In the genomic region with DNA sequence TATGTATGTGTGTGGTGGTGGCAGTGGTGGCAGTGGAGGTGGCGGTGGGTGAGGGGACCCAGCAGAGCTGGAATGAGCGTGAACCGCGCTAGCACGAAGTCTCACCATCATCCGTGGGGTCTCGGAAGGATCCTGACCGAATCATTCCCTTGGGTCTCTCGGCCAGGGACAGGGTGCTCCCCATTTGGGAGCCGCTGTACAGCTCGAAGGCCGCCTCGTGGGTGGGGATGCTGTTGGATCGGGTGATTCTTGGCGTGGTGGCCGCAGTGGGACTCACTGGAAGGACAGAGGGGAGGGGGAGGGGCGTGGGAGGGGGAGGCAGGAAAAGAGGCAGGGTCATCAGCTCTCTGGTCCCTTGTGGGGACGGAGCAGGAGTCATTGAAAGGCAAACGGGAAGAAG, we compare ENCODE assay signal across 23 mouse cellular contexts. TPM values are rescaled to one million over a fixed set of nuclear protein-coding genes. Genes with fewer than 3 reads are reported as not detected.
A peak's percentile ranks its signal among the peaks of the same experiment; 100 is the strongest.
DNase-seq lines count a peak whose midpoint lies in the region; ATAC-seq and TF ChIP-seq lines count a peak whose summit lies in the region.
"Had no signal": no experiment of that assay in that cellular context is flagged by ENCODE, and none has a peak within 500 bp of the region (broad histone marks: within the 10 kb centered on the region; RNA-seq: fewer than 3 reads in every experiment).

No protein-coding gene starts in this region.

- peak; percentile 91 for DNase-seq in heart, adult 11 months
- DNase-seq in heart, adult 9 months (ENCODE audit: low spot score in 2 of 2), result no peak
- DNase-seq in midbrain, embryonic 11.5 days (ENCODE audit: low spot score, missing footprints), result peak; percentile 14
- DNase-seq in limb, embryonic 10.5 days (ENCODE audit: low spot score), result no peak
- DNase-seq in adipocyte (ENCODE audit: low spot score), result no peak
- no peak for DNase-seq in cerebellum, adult 8-10 months
- DNase-seq: adrenal gland, adult 2 months; adrenal gland, adult 8-10 months; adrenal gland, postnatal 10 days; adrenal gland, postnatal 14 days; adrenal gland, postnatal 25 days; adrenal gland, postnatal 36 days; B cell, adult 2 months; cerebellum, adult 11 months; cerebellum, adult 11-12 months; cerebellum, adult 18-20 months; cerebellum, adult 2 months had no signal

- no peaks in the 10 kb centered on the region for H3K4me1 ChIP-seq in midbrain, embryonic 11.5 days (ENCODE audit: control insufficient read depth, insufficient read depth, low read length)
- no peaks in the 10 kb centered on the region for H3K4me1 ChIP-seq in midbrain, embryonic 15.5 days
- peaks cover 60% of the 10 kb centered on the region for H3K4me1 ChIP-seq in E14TG2a.4 (replicated peaks; ENCODE audit: low read depth, low read length)
- peaks cover 12% of the 10 kb centered on the region; the same call in 1 of the 2 replicates for H3K4me1 ChIP-seq in limb, embryonic 10.5 days

- H3K4me2 ChIP-seq in midbrain, embryonic 11.5 days, result no peak overlapping the region
- H3K4me2 ChIP-seq in midbrain, embryonic 15.5 days, result no peak overlapping the region

- H3K9me3 ChIP-seq in midbrain, embryonic 11.5 days (ENCODE audit: control insufficient read depth, low read length), result no peaks in the 10 kb centered on the region
- H3K9me3 ChIP-seq in midbrain, embryonic 15.5 days, result no peaks in the 10 kb centered on the region
- no peaks in the 10 kb centered on the region for H3K9me3 ChIP-seq in E14TG2a.4 (ENCODE audit: low read length)
- no peaks in the 10 kb centered on the region for H3K9me3 ChIP-seq in limb, embryonic 10.5 days (replicated peaks)
- H3K9me3 ChIP-seq: G1E had no signal

- H3K9ac ChIP-seq in midbrain, embryonic 11.5 days (ENCODE audit: low read length), result no peak overlapping the region
- H3K9ac ChIP-seq in midbrain, embryonic 15.5 days, result no peak overlapping the region

- no peak for TF ChIP-seq CTCF in E14TG2a.4 (conservative IDR thresholded peaks at IDR 0.05; ENCODE audit: low read length)

- no peak overlapping the region for H3K4me3 ChIP-seq in midbrain, embryonic 11.5 days (ENCODE audit: low read depth, low read length)
- no peak overlapping the region for H3K4me3 ChIP-seq in midbrain, embryonic 15.5 days
- peak overlapping the region; percentile 43; the same call in 1 of the 2 replicates for H3K4me3 ChIP-seq in E14TG2a.4 (replicated peaks; ENCODE audit: low read length)
- H3K4me3 ChIP-seq in limb, embryonic 10.5 days, result no peak overlapping the region

- no peak for ATAC-seq in midbrain, embryonic 11.5 days (ENCODE audit: low FRiP score)
- no peak for ATAC-seq in midbrain, embryonic 15.5 days (replicated peaks)
- ATAC-seq: activated CD4-positive, CD25-positive, alpha-beta regulatory T cell, adult 4 months; CD4-positive, CD25-positive, alpha-beta regulatory T cell, adult 4 months had no signal

- 91% methylated on average over 19 of the region's 19 CpGs for WGBS in midbrain, embryonic 11.5 days
- WGBS in midbrain, embryonic 15.5 days, result 92% methylated on average over 19 of the region's 19 CpGs
- 94% methylated on average over 19 of the region's 19 CpGs for WGBS in limb, embryonic 10.5 days

- H3K27me3 ChIP-seq in midbrain, embryonic 11.5 days (ENCODE audit: control insufficient read depth, insufficient read depth, low read length), result no peaks in the 10 kb centered on the region
- no peaks in the 10 kb centered on the region for H3K27me3 ChIP-seq in midbrain, embryonic 15.5 days (replicated peaks)
- H3K27me3 ChIP-seq in E14TG2a.4 (ENCODE audit: insufficient read depth, low read length), result peaks cover 10% of the 10 kb centered on the region
- H3K27me3 ChIP-seq in limb, embryonic 10.5 days (ENCODE audit: low read depth, poor library complexity, severe bottlenecking), result no peaks in the 10 kb centered on the region
- H3K27me3 ChIP-seq: Patski had no signal

- H3K27ac ChIP-seq in midbrain, embryonic 11.5 days (ENCODE audit: low read depth, low read length), result no peak overlapping the region
- no peak overlapping the region for H3K27ac ChIP-seq in midbrain, embryonic 15.5 days
- peak overlapping the region; percentile 23; the same call in 1 of the 2 replicates for H3K27ac ChIP-seq in limb, embryonic 10.5 days

- H3K36me3 ChIP-seq in midbrain, embryonic 11.5 days (ENCODE audit: control insufficient read depth, insufficient read depth, low read length), result peaks cover 8% of the 10 kb centered on the region; the same call in 1 of the 2 replicates
- H3K36me3 ChIP-seq in midbrain, embryonic 15.5 days (replicated peaks), result peaks cover 56% of the 10 kb centered on the region
- peaks cover 61% of the 10 kb centered on the region for H3K36me3 ChIP-seq in E14TG2a.4 (ENCODE audit: insufficient read depth, low read length)
- peaks cover 86% of the 10 kb centered on the region for H3K36me3 ChIP-seq in limb, embryonic 10.5 days
- H3K36me3 ChIP-seq: G1E had no signal

RNA-seq across cellular contexts. Expression of gene Ipo9, which starts 35.4 kb away (rescaled TPM):
- polyA plus RNA-seq in midbrain, embryonic 11.5 days (2014; fragmentation: Nextera tagmentation; extraction: Ambion mirVana), result 167 and 188 TPM in 2 replicates
- 119 and 121 TPM in 2 replicates for polyA plus RNA-seq in midbrain, embryonic 15.5 days (2015; fragmentation: Nextera tagmentation; extraction: Ambion mirVana)
- 195 and 209 TPM in 2 replicates for polyA plus RNA-seq in limb, embryonic 10.5 days (2016; fragmentation: Nextera tagmentation; extraction: Ambion mirVana)

Comparison
In these comparisons a context has a peak if more than half of its experiments do, and no peak if none do; other contexts are left out.
1. DNase-seq: peak in heart, adult 11 months (single experiment) and midbrain, embryonic 11.5 days (single experiment); none in heart, adult 9 months (0 of 2), limb, embryonic 10.5 days (single experiment), adipocyte (single experiment) and cerebellum, adult 8-10 months (single experiment).